Mouse (Mus musculus) kidney, adult 9 months (tissue): ENCODE measurements around the gene Pdk3.

Experiments used
- DNase-seq: peaks from one replicate; pipeline ENCODE4 v3.0.0; 2022

The Pdk3 gene

GRCm38 (mm10) chrX:93831561-93832336 is at the start of gene Pdk3:
Gene Pdk3 (minus strand): TSS chrX:93832201.
- peak; percentile 79 for DNase-seq

GRCm38 (mm10) chrX:93877634-93878016 is 45.6 kb upstream of the Pdk3 start:
- no peak for DNase-seq

- no peak for DNase-seq
Observed at GRCm38 (mm10) chrX:93876981-93877633, 45.1 kb upstream of the Pdk3 start.

- DNase-seq, result no peak
Observed at GRCm38 (mm10) chrX:93863393-93863792, 31.4 kb upstream of the Pdk3 start.

- no peak for DNase-seq
Observed at GRCm38 (mm10) chrX:93862525-93863086, 30.6 kb upstream of the Pdk3 start.

- DNase-seq, result peak; percentile 49
Observed at GRCm38 (mm10) chrX:93857756-93858155, 25.8 kb upstream of the Pdk3 start.

- peak; percentile 5 for DNase-seq
Observed at GRCm38 (mm10) chrX:93832337-93832884, 410 bp upstream of the Pdk3 start.

GRCm38 (mm10) chrX:93825787-93826186 is 6.2 kb downstream of the Pdk3 start:
- DNase-seq, result no peak

- DNase-seq, result no peak
Observed at GRCm38 (mm10) chrX:93808040-93808439, 24.0 kb downstream of the Pdk3 start.

GRCm38 (mm10) chrX:93793168-93793567 is 38.8 kb downstream of the Pdk3 start:
- DNase-seq, result peak; percentile 48

- no peak for DNase-seq
Observed at GRCm38 (mm10) chrX:93789562-93789961, 42.4 kb downstream of the Pdk3 start.

- no peak for DNase-seq
Observed at GRCm38 (mm10) chrX:93760770-93761169, 71.2 kb downstream of the Pdk3 start.

- no peak for DNase-seq
Observed at GRCm38 (mm10) chrX:93756867-93757455, 75.0 kb downstream of the Pdk3 start.

- no peak for DNase-seq
Observed at GRCm38 (mm10) chrX:93755210-93755842, 76.7 kb downstream of the Pdk3 start.

- no peak for DNase-seq
Observed at GRCm38 (mm10) chrX:93750566-93750965, 81.4 kb downstream of the Pdk3 start.

GRCm38 (mm10) chrX:93749165-93749564 is 82.8 kb downstream of the Pdk3 start:
- no peak for DNase-seq

- DNase-seq, result no peak
Observed at GRCm38 (mm10) chrX:93732975-93733748, 98.8 kb downstream of the Pdk3 start.

- DNase-seq, result no peak
Observed at GRCm38 (mm10) chrX:93732407-93732806, 99.6 kb downstream of the Pdk3 start.

- DNase-seq, result no peak
Observed at GRCm38 (mm10) chrX:93730854-93731253, 101.1 kb downstream of the Pdk3 start.

- DNase-seq, result no peak
Observed at GRCm38 (mm10) chrX:93729529-93729928, 102.5 kb downstream of the Pdk3 start.
